Mouse (Mus musculus) cerebellum, adult 9-10 months (tissue): ENCODE measurements around the gene Avpr1b.
"Not testable (repeated sequence)": the region's sequence is repeated elsewhere in the genome, so short reads cannot be mapped to it uniquely, and the experiment has no call there.

Experiments used
- DNase-seq: peaks from one replicate; pipeline ENCODE4 v3.0.0; 2022

Gene Avpr1b

GRCm38 (mm10) chr1:131623644-131624043, 24.6 kb downstream of the Avpr1b start:
- no peak for DNase-seq

- DNase-seq: no peak
Measured at GRCm38 (mm10) chr1:131624175-131624835, 25.3 kb downstream of the Avpr1b start.

- DNase-seq: no peak
Measured at GRCm38 (mm10) chr1:131626200-131626599, 27.2 kb downstream of the Avpr1b start.

GRCm38 (mm10) chr1:131632216-131632615, 33.2 kb downstream of the Avpr1b start:
- not testable (repeated sequence) for DNase-seq

- DNase-seq: no peak
Measured at GRCm38 (mm10) chr1:131634495-131634894, 35.5 kb downstream of the Avpr1b start.

GRCm38 (mm10) chr1:131637791-131638540, 38.9 kb downstream of the Avpr1b start, which contains the start of gene Ctse:
Gene Ctse (plus strand): TSS chr1:131638306.
- DNase-seq: no peak

GRCm38 (mm10) chr1:131638541-131639421, 39.7 kb downstream of the Avpr1b start:
- DNase-seq: no peak

- DNase-seq: no peak
Measured at GRCm38 (mm10) chr1:131640062-131640461, 41.0 kb downstream of the Avpr1b start.

GRCm38 (mm10) chr1:131641565-131641964, 42.5 kb downstream of the Avpr1b start:
- no peak for DNase-seq

GRCm38 (mm10) chr1:131642251-131642650, 43.2 kb downstream of the Avpr1b start:
- DNase-seq: no peak

- no peak for DNase-seq
Measured at GRCm38 (mm10) chr1:131652670-131653443, 53.8 kb downstream of the Avpr1b start.

- DNase-seq: no peak
Measured at GRCm38 (mm10) chr1:131655601-131656000, 56.6 kb downstream of the Avpr1b start.

- peak; percentile 92 for DNase-seq
Measured at GRCm38 (mm10) chr1:131657945-131658354, 58.9 kb downstream of the Avpr1b start.

GRCm38 (mm10) chr1:131659512-131660085, 60.6 kb downstream of the Avpr1b start:
- no peak for DNase-seq

GRCm38 (mm10) chr1:131660266-131660665, 61.2 kb downstream of the Avpr1b start:
- DNase-seq: no peak

GRCm38 (mm10) chr1:131660716-131661472, 61.9 kb downstream of the Avpr1b start:
- DNase-seq: no peak
